In genomic region chr6:94176705-94177104, GRCm38 (mm10) we compare ENCODE assay signal across 23 mouse cellular contexts.
DNase-seq lines count a peak whose midpoint lies in the region; ATAC-seq and TF ChIP-seq lines count a peak whose summit lies in the region.
"Had no signal": no experiment of that assay in that cellular context is flagged by ENCODE, and none has a peak within 500 bp of the region (broad histone marks: within the 10 kb centered on the region; RNA-seq: fewer than 3 reads in every experiment).

No protein-coding gene starts in this region.

- H3K27ac ChIP-seq in hindbrain, embryonic 10.5 days, result peak overlapping the region; percentile 16; the same call in 1 of the 2 replicates
- no peak overlapping the region for H3K27ac ChIP-seq in hindbrain, postnatal 0 days
- H3K27ac ChIP-seq in neural tube, embryonic 15.5 days (replicated peaks), result 0 out of 2 replicates have a peak overlapping the region, but pooled peaks have one; percentile 23
- H3K27ac ChIP-seq: embryonic facial prominence, embryonic 10.5 days; forebrain, embryonic 15.5 days; hindbrain, embryonic 14.5 days; intestine, embryonic 15.5 days; layer of hippocampus, adult 2 months; limb, embryonic 12.5 days had no signal

- no peak overlapping the region for H3K4me3 ChIP-seq in hindbrain, embryonic 10.5 days
- H3K4me3 ChIP-seq in hindbrain, postnatal 0 days (ENCODE audit: low read length), result no peak overlapping the region
- no peak overlapping the region for H3K4me3 ChIP-seq in neural tube, embryonic 15.5 days (replicated peaks)
- H3K4me3 ChIP-seq: embryonic facial prominence, embryonic 10.5 days; forebrain, embryonic 15.5 days; intestine, embryonic 15.5 days; layer of hippocampus, adult 2 months; limb, embryonic 12.5 days had no signal

- H3K4me1 ChIP-seq in hindbrain, embryonic 10.5 days (replicated peaks), result peaks cover 29% of the 10 kb centered on the region
- H3K4me1 ChIP-seq in hindbrain, postnatal 0 days (ENCODE audit: insufficient read depth, low read length), result peaks cover under 1% of the 10 kb centered on the region
- H3K4me1 ChIP-seq in neural tube, embryonic 15.5 days, result peaks cover 6% of the 10 kb centered on the region; the same call in 1 of the 2 replicates

- no peaks in the 10 kb centered on the region for H3K27me3 ChIP-seq in hindbrain, embryonic 10.5 days (ENCODE audit: insufficient read depth, poor library complexity, severe bottlenecking)
- no peaks in the 10 kb centered on the region for H3K27me3 ChIP-seq in hindbrain, postnatal 0 days (ENCODE audit: insufficient read depth, low read length)
- no peaks in the 10 kb centered on the region for H3K27me3 ChIP-seq in neural tube, embryonic 15.5 days (replicated peaks)
- H3K27me3 ChIP-seq: forebrain, embryonic 15.5 days; intestine, embryonic 15.5 days; limb, embryonic 12.5 days had no signal

- no peaks in the 10 kb centered on the region for H3K9me3 ChIP-seq in hindbrain, embryonic 10.5 days
- H3K9me3 ChIP-seq in hindbrain, postnatal 0 days (ENCODE audit: low read length), result no peaks in the 10 kb centered on the region
- no peaks in the 10 kb centered on the region for H3K9me3 ChIP-seq in neural tube, embryonic 15.5 days (replicated peaks)
- H3K9me3 ChIP-seq: embryonic facial prominence, embryonic 10.5 days; forebrain, embryonic 15.5 days; intestine, embryonic 15.5 days; limb, embryonic 12.5 days had no signal

- no peak overlapping the region for H3K4me2 ChIP-seq in hindbrain, postnatal 0 days (ENCODE audit: low read depth, low read length)
- H3K4me2 ChIP-seq in neural tube, embryonic 15.5 days, result no peak overlapping the region
- H3K4me2 ChIP-seq: forebrain, embryonic 15.5 days; hindbrain, embryonic 14.5 days; intestine, embryonic 15.5 days; limb, embryonic 12.5 days; liver, embryonic 11.5 days; midbrain, embryonic 11.5 days had no signal

- no peaks in the 10 kb centered on the region for H3K36me3 ChIP-seq in hindbrain, embryonic 10.5 days
- H3K36me3 ChIP-seq in hindbrain, postnatal 0 days (ENCODE audit: insufficient read depth, low read length), result no peaks in the 10 kb centered on the region
- no peaks in the 10 kb centered on the region for H3K36me3 ChIP-seq in neural tube, embryonic 15.5 days
- H3K36me3 ChIP-seq: embryonic facial prominence, embryonic 10.5 days; forebrain, embryonic 15.5 days; intestine, embryonic 15.5 days; limb, embryonic 12.5 days had no signal

- ATAC-seq in hindbrain, postnatal 0 days, result no peak
- ATAC-seq in neural tube, embryonic 15.5 days (ENCODE audit: low FRiP score), result no peak
- ATAC-seq: forebrain, embryonic 15.5 days; intestine, embryonic 15.5 days; liver, postnatal 0 days; lung, postnatal 0 days had no signal

- no peak for TF ChIP-seq CTCF in hindbrain, postnatal 0 days (IDR thresholded peaks at IDR 0.05; ENCODE audit: low read depth)

- no peak overlapping the region for H3K9ac ChIP-seq in hindbrain, postnatal 0 days (replicated peaks; ENCODE audit: low read length)
- H3K9ac ChIP-seq in neural tube, embryonic 15.5 days (replicated peaks), result no peak overlapping the region
- H3K9ac ChIP-seq: forebrain, embryonic 15.5 days; hindbrain, embryonic 14.5 days; intestine, embryonic 15.5 days; limb, embryonic 12.5 days; liver, postnatal 0 days had no signal

- DNase-seq in heart, adult 9 months (ENCODE audit: low spot score in 2 of 2), result peak; percentile 18 to 56
- DNase-seq in heart, adult 8-10 months (ENCODE audit: low spot score), result no peak
- no peak for DNase-seq in hindbrain, embryonic 10.5 days (ENCODE audit: low spot score)
- no peak for DNase-seq in hindbrain, postnatal 0 days (ENCODE audit: low spot score)
- no peak for DNase-seq in neural tube, embryonic 10.5 days (ENCODE audit: extremely low spot score, low spot score)
- DNase-seq in ZHBTc4 (ENCODE audit: low read depth, low spot score), result peak; percentile 44
- DNase-seq in lung, postnatal 4 days, result no peak
- DNase-seq: adrenal gland, postnatal 36 days; cerebellum, adult 11-12 months; cerebellum, postnatal 10 days; gastrocnemius, postnatal 10 days; kidney, postnatal 25 days; liver, postnatal 0 days had no signal

- WGBS in hindbrain, embryonic 10.5 days, result 21% methylated on average over 4 of the region's 4 CpGs
- WGBS in hindbrain, postnatal 0 days, result 21% methylated on average over 4 of the region's 4 CpGs
- 21% methylated on average over 4 of the region's 4 CpGs for WGBS in neural tube, embryonic 15.5 days

Comparison
In these comparisons a context has a peak if more than half of its experiments do, and no peak if none do; other contexts are left out.
1. DNase-seq: peak in heart, adult 9 months (2 of 2) and ZHBTc4 (single experiment); none in heart, adult 8-10 months (single experiment), hindbrain, embryonic 10.5 days (single experiment), hindbrain, postnatal 0 days (single experiment), neural tube, embryonic 10.5 days (single experiment) and lung, postnatal 4 days (0 of 2).